ENCODE assay signal across 8 mouse cellular contexts in genomic region chr8:78742453-78742852, GRCm38 (mm10).
DNase-seq lines count a peak whose midpoint lies in the region; ATAC-seq lines count a peak whose summit lies in the region.

No protein-coding gene starts in this region.

- no peaks in the 10 kb centered on the region for H3K9me3 ChIP-seq in stomach, embryonic 15.5 days

- H3K9ac ChIP-seq in stomach, embryonic 15.5 days, result no peak overlapping the region

- H3K4me2 ChIP-seq in stomach, embryonic 15.5 days, result 0 out of 2 replicates have a peak overlapping the region, but pooled peaks have one; percentile 2

- H3K27me3 ChIP-seq in stomach, embryonic 15.5 days (replicated peaks), result no peaks in the 10 kb centered on the region

- H3K36me3 ChIP-seq in stomach, embryonic 15.5 days, result no peaks in the 10 kb centered on the region

- ATAC-seq in frontal cortex, adult (ENCODE audit: low TSS enrichment), result peak; percentile 56
- ATAC-seq in stomach, embryonic 15.5 days (ENCODE audit: insufficient read depth, low FRiP score, low read depth), result peak; percentile 89
- ATAC-seq in CD4-positive, CD25-positive, alpha-beta regulatory T cell, adult 4 months, result no peak

- WGBS in stomach, embryonic 15.5 days, result 31% methylated on average over 2 of the region's 2 CpGs

- H3K4me3 ChIP-seq in stomach, embryonic 15.5 days (replicated peaks), result no peak overlapping the region

- peak overlapping the region; percentile 89 for H3K27ac ChIP-seq in stomach, embryonic 15.5 days

- DNase-seq in ZHBTc4 (ENCODE audit: low read depth, low spot score), result peak; percentile 48
- peak; percentile 12 for DNase-seq in cerebellum, adult 8-10 months
- peak; percentile 97 for DNase-seq in heart, postnatal 4 days
- DNase-seq in layer of hippocampus, adult 9-11 months, result peak; percentile 40
- peak; percentile 83 for DNase-seq in lung, postnatal 14 days

- H3K4me1 ChIP-seq in stomach, embryonic 15.5 days, result peaks cover 24% of the 10 kb centered on the region

Comparison
In these comparisons a context has a peak if more than half of its experiments do, and no peak if none do; other contexts are left out.
1. DNase-seq: peak in every context shown above with its lines; median percentile 97 in heart, postnatal 4 days; 83 in lung, postnatal 14 days; 48 in ZHBTc4; 40 in layer of hippocampus, adult 9-11 months; 12 in cerebellum, adult 8-10 months.